Mouse (Mus musculus) myocyte (in vitro differentiated cells): ENCODE measurements at regions not wholly inside any gene's neighbourhood (a gene's known extent, or its start where the extent isn't known, plus 50 kb on each side); places are given as distances from the start of the nearest gene placed in this dataset.

Experiments used
- H3K27me3 ChIP-seq: one replicate; pipeline ENCODE4 v1.6.1; 2011; ENCODE audit not compliant: control insufficient read depth, insufficient read depth, insufficient read length
- H3K36me3 ChIP-seq: one replicate; pipeline ENCODE4 v1.6.1; 2011; ENCODE audit not compliant: control insufficient read depth, insufficient read depth
- H3K4me2 ChIP-seq: one replicate; pipeline ENCODE4 v1.6.1; 2011; ENCODE audit warnings: low read depth, control low read depth
- H3K4me3 ChIP-seq: one replicate; pipeline ENCODE4 v1.5.1; 2011; ENCODE audit warnings: mild to moderate bottlenecking, control low read depth, moderate library complexity
- H3K79me2 ChIP-seq: one replicate; pipeline ENCODE4 v1.6.1; 2011; ENCODE audit not compliant: control insufficient read depth, insufficient read depth
- H3ac ChIP-seq: one replicate; pipeline ENCODE4 v1.6.1; 2011; ENCODE audit not compliant: control insufficient read depth, insufficient read length
- CEBPB ChIP-seq: IDR thresholded peaks from 2 replicates; pipeline ENCODE4 v1.6.1; 2011; ENCODE audit warnings: mild to moderate bottlenecking, moderate library complexity; ENCODE audit not compliant: poor library complexity, insufficient read depth, severe bottlenecking
- E2F4 ChIP-seq: IDR thresholded peaks from one replicate; pipeline ENCODE4 v1.6.1; 2011; ENCODE audit warnings: mild to moderate bottlenecking, control low read depth, moderate library complexity; ENCODE audit not compliant: insufficient read depth
- MAX ChIP-seq: IDR thresholded peaks from one replicate; pipeline ENCODE4 v1.6.1; 2011; ENCODE audit warnings: low read depth, mild to moderate bottlenecking, control low read depth
- MYOD1 ChIP-seq, 3 experiments: IDR thresholded peaks; one replicate each; pipeline ENCODE4 v1.6.1; 2011; ENCODE audit warnings: control low read depth in 2 of 3, low read depth in 2 of 3, mild to moderate bottlenecking in 2 of 3, moderate library complexity in 1 of 3; ENCODE audit not compliant: insufficient read length in 2 of 3, control insufficient read depth in 1 of 3
- MYOG ChIP-seq, 3 experiments: IDR thresholded peaks; one replicate each; pipeline ENCODE4 v1.6.1; 2011; ENCODE audit warnings: control low read depth in 2 of 3, low read depth in 2 of 3, mild to moderate bottlenecking in 2 of 3; ENCODE audit not compliant: insufficient read length in 2 of 3, control insufficient read depth in 1 of 3, insufficient read depth in 1 of 3
- POLR2A ChIP-seq: IDR thresholded peaks from one replicate; pipeline ENCODE4 v1.6.1; 2011; ENCODE audit warnings: low read depth, mild to moderate bottlenecking, control low read depth, moderate library complexity; ENCODE audit not compliant: insufficient read length
- POLR2AphosphoS2 ChIP-seq: IDR thresholded peaks from one replicate; pipeline ENCODE4 v1.6.1; 2011; ENCODE audit warnings: low read depth, control low read depth; ENCODE audit not compliant: insufficient read length
- REST ChIP-seq: IDR thresholded peaks from one replicate; pipeline ENCODE4 v1.6.1; 2011; ENCODE audit warnings: mild to moderate bottlenecking, control low read depth, moderate library complexity; ENCODE audit not compliant: insufficient read depth, insufficient read length
- SRF ChIP-seq: IDR thresholded peaks from one replicate; pipeline ENCODE4 v1.6.1; 2011; ENCODE audit warnings: low read depth; ENCODE audit not compliant: control insufficient read depth, insufficient read length
- TCF12 ChIP-seq: IDR thresholded peaks from one replicate; pipeline ENCODE4 v1.6.1; 2011; ENCODE audit warnings: mild to moderate bottlenecking, control low read depth; ENCODE audit not compliant: poor library complexity, insufficient read depth, severe bottlenecking
- TCF3 ChIP-seq: IDR thresholded peaks from one replicate; pipeline ENCODE4 v1.6.1; 2011; ENCODE audit warnings: low read depth, control low read depth; ENCODE audit not compliant: insufficient read length
- USF1 ChIP-seq: IDR thresholded peaks from one replicate; pipeline ENCODE4 v1.6.1; 2011; ENCODE audit warnings: low read depth, mild to moderate bottlenecking, control low read depth, moderate library complexity

DNA sequence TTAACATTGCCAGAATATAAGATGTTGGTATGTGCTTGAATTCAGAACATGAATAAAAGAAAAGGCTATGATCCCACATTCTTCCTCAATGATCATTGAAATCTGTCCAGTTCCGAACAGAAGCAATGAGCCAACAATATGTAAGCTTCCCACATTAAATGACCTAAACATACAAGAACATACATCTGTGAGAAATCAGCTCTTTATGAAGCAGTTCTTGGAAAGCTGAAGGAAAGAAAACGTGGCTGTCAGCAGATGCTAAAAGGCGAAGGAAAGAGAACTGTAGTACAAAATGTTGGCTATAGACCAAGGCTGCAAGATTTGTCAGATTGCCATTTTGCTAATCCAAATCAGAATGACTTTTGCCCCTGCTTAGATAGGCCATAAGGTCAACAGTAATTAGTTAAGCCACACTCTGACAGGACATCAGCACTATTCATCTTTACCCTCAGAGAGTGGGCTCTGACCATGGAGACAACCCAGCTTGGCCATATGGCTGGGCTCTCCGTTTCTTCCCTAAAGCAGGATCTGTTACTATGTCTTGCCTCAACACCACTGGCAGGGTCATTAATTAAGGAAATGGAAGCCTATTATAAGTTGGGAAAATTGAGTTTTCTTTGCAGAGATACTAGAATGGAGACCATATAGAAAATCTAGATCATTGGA is 76.1 kb upstream of the Gm4301 start:
- Histone ChIP-seq H3K36me3 (no peaks in the 10 kb centered on the region), H3K4me2 (no peak overlapping the region), H3K27me3 (no peaks in the 10 kb centered on the region), H3K4me3 (no peak overlapping the region), H3ac (no peak overlapping the region), H3K79me2 (no peaks in the 10 kb centered on the region)
- TF ChIP-seq USF1 (no peak), TCF12 (no peak), POLR2AphosphoS2 (no peak), TCF3 (no peak), CEBPB (no peak), POLR2A (no peak), REST (no peak), E2F4 (no peak), MYOG (IDR thresholded peaks at IDR 0.05; ENCODE audit: control insufficient read depth in 1 of 3, insufficient read depth in 1 of 3, insufficient read length in 2 of 3, low read depth in 2 of 3) (no peak), SRF (no peak), MYOD1 (IDR thresholded peaks at IDR 0.05; ENCODE audit: control insufficient read depth in 1 of 3, insufficient read length in 2 of 3, low read depth in 2 of 3) (no peak), MAX (no peak)

DNA sequence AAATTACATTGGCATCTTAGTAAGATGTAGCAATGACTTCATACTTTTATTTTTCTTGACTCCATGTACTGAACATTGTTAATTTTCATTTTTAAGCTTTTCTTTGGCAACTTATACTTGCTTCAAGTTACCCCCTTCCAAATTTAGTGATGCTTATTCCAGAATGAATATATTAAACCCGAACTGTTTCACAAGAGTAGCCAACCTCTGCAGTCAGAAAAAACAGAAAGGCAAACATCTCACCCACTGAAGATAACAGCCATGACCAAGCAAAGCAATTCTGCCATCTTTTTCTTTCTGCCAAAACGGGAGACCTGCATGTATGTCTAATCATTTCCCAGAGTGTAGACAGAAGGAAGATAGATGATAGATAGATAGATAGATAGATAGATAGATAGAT is 72.0 kb upstream of the Gm4301 start:
- Histone ChIP-seq H3K4me2 (no peak overlapping the region), H3K27me3 (no peaks in the 10 kb centered on the region), H3K79me2 (no peaks in the 10 kb centered on the region), H3K4me3 (no peak overlapping the region), H3ac (no peak overlapping the region), H3K36me3 (no peaks in the 10 kb centered on the region)
- TF ChIP-seq MYOG (IDR thresholded peaks at IDR 0.05; ENCODE audit: control insufficient read depth in 1 of 3, insufficient read depth in 1 of 3, insufficient read length in 2 of 3, low read depth in 2 of 3) (no peak), USF1 (no peak), SRF (no peak), E2F4 (no peak), MYOD1 (IDR thresholded peaks at IDR 0.05; ENCODE audit: control insufficient read depth in 1 of 3, insufficient read length in 2 of 3, low read depth in 2 of 3) (no peak), REST (no peak)

DNA sequence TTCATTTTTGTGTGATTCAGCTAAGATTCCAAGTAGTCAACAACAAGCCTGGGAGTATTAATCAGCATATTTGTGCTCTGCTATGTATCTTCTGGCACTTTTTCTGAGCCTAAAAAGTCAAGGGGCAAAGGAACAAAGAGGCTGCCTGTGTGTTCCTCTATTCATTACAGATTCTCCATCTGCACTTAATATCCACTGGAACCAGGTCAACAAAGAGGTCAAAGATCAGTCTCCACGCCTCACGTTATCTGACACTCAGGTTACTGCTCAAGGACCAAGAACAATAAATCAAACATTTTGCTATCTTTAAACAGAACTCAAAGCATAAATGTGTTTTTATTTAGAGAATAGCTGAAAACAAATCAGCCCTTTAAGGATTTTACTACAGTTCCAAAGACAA is 71.4 kb upstream of the Gm4301 start:
- H3K27me3 ChIP-seq, result no peaks in the 10 kb centered on the region
- no peaks in the 10 kb centered on the region for H3K79me2 ChIP-seq

DNA sequence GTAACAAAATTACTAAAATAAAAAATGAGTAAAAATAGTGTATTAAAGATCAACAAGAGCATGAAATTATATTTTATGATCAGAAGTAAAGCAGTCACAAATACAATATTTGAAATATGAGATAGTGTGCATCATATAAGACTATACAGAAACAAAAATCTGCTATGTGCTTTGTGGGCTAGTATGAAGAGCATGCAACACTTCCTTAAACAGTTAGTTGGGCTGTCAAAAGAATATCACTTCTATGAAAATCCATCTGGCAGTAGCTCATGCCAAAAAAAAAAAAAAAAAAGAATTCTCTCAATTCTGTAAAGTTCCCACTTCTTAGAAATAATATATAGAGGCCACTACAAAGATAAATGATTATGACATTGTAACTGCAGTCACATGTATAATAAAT is 53.0 kb upstream of the Gm4301 start:
- TF ChIP-seq TCF12 (no peak), POLR2AphosphoS2 (no peak), USF1 (no peak), CEBPB (no peak), POLR2A (no peak), MAX (no peak), REST (no peak), SRF (no peak), E2F4 (no peak), TCF3 (no peak), MYOG (IDR thresholded peaks at IDR 0.05; ENCODE audit: control insufficient read depth in 1 of 3, insufficient read depth in 1 of 3, insufficient read length in 2 of 3, low read depth in 2 of 3) (no peak), MYOD1 (IDR thresholded peaks at IDR 0.05; ENCODE audit: control insufficient read depth in 1 of 3, insufficient read length in 2 of 3, low read depth in 2 of 3) (no peak)
- no peak overlapping the region for H3ac ChIP-seq
- H3K36me3 ChIP-seq, result no peaks in the 10 kb centered on the region
- H3K4me3 ChIP-seq, result no peak overlapping the region
- no peak overlapping the region for H3K4me2 ChIP-seq
- H3K27me3 ChIP-seq, result no peaks in the 10 kb centered on the region
- no peaks in the 10 kb centered on the region for H3K79me2 ChIP-seq

More for the DNA sequence above, 71.4 kb upstream of the Gm4301 start:
- TF ChIP-seq REST, result no peak
- Histone ChIP-seq H3ac (no peak overlapping the region), H3K4me3 (no peak overlapping the region), H3K4me2 (no peak overlapping the region), H3K36me3 (no peaks in the 10 kb centered on the region)
